Mouse (Mus musculus) layer of hippocampus, adult 11-12 months (tissue): Measurements from ENCODE around the gene Nploc4.
"Not testable (repeated sequence)": the region's sequence is repeated elsewhere in the genome, so short reads cannot be mapped to it uniquely, and the experiment has no call there.

Experiments
- DNase-seq: peaks from one replicate; pipeline ENCODE4 v3.0.0; 2022; ENCODE audit warnings: low spot score

Gene Nploc4

DNA sequence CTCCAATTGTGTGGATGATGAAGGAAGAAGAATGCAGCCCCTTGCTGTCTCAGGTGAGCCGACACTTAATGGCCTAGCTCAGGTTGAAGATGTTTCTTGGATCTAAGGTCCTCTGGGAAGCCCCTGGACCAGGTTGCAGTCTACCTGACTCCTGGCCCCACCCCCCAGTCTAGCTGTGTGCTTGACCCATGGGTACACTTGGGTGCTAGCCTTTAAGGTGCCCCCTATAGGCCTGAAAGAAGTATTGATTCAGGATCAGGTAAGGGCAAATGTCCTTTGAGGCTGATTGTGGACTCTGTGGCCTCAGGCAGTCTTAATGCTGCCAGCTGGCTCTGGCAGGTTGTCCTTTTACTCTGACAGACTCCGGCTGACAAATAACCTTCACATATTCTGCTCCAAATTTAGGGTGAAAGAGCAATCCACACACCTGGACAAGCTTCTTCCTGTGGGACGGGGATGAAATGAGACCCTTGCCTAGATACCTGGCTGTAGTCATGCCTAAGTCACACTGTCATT, 5.3 kb upstream of the Nploc4 start:
- DNase-seq = no peak

DNA sequence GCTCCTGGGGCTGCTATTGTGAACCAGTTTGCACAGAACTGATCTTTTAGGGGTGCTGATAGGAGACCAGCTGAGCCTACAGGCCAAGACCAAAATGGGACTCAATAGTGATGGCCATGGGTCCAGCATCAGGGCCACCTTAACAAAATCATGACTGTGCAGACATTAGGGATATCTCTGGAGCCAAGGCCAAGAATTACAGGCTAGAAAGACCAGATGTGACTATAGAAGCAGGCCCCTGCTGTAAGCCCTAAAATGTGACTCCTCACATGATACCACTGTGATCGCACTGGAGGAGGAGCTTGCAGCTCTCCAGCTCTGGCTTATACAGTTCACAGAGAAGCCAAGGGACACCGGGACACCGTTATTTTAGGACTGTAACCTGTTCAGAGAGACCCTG, 4.8 kb upstream of the Nploc4 start, which contains the start of gene Tspan10:
Gene Tspan10, plus strand, starts transcription at position 301 of the 400 bp plus-strand sequence.
- DNase-seq = no peak

DNA sequence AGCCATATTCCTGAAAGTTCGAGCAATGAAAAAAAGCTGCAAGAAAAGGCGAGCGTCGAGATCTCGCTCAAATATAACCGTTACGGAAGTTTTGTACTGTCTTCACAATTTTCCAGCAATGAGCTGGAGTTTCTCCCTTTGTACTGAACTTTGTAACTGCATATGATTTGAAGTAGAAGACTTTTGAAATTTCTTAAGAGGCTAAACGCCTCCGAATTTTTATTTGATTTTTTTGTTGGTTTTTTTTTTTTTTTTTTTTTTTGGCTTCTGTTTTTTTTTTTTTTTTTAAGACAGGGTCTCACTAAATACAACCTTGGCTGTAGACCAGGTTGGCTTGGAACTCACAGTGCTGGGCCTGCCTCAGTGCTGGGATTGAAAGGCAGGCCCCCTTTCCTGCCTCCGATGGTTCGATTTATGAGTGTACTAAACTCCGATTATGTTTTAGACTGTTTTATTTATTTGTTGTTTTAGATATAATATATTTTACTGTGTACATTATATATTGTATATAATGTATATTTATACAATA, 413 bp upstream of the Nploc4 start:
- DNase-seq = no peak

DNA sequence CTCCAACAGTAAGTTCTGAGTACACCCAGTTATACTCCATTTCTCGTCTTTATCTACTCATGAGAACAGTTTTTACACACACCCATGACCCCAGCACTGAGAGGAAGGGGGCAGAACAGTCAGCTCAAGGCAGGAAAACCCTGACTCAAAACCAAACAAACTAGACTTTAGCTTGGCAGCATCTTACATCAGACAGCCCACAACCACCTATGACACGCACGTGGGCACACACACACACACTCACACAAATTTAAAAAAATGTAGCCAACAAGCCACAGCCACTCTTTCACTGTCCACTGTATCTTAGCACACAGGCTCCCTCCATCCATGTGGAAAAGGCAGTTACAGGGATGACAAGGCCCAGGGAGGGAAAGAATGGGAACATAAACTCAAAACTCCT, 10.8 kb downstream of the Nploc4 start:
- no peak for DNase-seq

DNA sequence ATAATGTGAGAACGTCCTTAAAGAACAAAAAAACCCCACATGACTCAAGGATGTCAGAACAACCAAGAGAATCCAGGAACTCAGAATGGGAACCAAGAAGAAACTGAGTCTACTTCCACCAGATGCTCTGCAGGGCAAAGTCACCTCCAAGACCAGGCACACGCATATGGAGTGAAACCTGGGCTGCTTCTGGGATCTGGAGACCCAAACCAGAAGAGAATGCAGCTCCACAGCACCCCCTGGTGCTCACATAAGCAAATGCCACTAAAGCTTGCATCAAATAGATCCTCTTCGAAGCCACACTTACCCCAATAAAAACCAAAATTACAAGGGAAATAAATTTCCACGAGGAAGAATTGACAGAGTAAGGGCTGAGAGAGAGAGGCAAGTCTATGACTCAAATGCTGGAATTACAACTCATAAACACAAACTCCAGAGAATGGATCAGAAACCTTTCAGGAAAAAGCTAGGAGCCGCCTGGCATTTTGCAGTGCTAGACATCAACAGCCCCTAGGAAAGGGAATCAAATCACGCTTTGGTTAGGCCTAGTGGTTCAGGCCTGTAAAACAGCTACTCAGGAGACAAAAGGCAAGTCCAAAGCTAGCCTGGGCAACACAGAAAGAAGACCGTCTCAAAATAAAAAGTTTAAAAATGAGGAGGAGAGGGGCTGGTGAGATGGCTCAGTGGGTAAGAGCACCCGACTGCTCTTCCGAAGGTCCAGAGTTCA, 13.8 kb downstream of the Nploc4 start:
- DNase-seq = peak; percentile 66

DNA sequence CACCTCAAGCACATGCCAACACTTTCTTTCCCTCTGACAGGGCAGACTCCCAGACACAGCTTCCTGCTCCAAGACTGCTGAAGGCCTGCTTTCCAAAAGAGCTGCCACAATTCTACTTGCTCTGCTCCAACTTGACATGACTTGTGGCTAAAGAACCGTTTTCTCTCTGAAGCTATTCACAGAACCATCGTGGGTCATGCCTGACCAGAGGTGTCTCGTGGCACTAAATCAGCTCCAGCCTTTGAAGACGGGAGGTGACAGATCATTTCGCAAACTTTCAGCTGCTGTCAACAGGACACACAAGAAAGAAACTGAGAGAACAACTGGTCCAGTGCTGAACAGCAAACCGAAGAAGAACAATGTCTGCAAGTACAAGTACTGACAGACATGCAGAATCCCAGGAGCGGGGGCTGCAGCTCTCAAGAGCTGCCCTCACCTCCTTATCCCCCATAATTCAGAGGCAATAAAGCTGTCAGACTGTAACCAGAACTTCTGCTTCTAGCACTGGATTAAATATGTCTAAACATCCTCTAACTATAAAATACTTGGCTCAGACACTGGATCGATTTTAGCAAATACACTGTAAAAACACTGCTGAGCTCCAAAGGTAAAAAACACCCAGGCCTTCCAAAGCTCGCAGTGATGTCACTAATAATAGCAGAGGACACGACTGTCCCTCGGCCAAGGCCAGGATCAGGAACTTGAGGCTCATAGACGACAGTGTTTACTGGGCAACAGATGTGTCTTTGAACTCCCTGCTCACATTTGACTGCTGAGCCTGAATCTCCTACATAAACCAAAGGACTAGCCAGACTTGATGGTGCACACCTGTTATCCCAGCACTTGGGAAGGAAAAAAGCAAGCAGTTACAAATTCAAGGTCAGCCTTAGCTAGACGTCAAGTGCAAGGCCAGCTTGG, 14.6 kb downstream of the Nploc4 start:
- DNase-seq = no peak

DNA sequence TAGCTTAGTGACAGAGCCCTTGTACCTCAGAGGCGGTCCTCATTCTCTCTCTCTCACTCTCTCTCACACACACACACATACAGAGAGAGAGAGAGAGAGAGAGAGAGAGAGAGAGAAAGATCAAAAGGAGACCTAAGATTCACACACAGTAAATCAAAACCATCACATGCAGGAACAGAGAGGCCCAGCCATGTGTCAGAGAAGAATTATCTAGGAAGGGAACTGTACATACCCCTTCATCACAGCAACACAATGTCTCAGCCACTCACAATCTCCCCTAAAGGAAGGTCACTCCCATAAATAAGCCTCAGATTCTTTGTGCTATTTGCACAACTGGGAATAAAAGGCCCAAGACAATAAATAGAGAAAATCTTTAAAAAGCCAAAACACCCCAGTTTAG, 18.9 kb downstream of the Nploc4 start:
- no peak for DNase-seq

DNA sequence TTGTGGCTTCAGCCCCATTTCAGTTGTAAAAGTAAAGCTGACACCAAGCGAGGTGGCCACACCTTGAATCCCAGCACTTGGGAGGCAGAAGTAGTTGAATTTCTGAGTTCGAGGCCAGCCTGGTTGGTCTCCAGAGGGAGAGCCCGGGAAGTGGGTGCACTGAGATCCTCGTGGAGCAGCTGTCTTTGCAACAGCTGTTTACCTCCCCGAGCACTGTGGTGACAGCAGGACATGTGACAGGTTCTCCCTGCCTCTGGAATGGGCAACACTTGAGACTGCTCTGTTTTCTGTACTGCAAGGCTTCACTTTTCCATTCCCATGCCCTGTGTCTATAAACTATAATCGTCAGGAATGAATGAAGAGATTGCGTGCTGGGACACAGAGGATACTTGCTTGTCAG, 19.7 kb downstream of the Nploc4 start:
- DNase-seq = no peak

DNA sequence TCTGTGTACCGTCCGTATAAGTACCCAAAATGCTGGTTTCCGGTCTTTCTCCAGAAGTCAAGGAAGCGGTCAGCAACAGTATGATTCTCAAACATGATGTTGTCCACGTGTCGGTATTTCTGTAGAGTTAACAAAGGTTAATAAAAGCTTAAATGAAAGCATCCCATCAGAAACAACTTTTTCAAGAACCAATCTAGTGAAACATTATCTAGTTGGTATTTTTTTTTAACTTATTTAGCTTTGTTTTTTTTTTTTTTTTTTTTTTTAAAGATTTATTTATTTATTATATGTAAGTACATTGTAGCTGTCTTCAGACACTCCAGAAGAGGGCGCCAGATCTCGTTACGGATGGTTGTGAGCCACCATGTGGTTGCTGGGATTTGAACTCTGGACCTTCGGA, 23.9 kb downstream of the Nploc4 start:
- DNase-seq = not testable (repeated sequence)

DNA sequence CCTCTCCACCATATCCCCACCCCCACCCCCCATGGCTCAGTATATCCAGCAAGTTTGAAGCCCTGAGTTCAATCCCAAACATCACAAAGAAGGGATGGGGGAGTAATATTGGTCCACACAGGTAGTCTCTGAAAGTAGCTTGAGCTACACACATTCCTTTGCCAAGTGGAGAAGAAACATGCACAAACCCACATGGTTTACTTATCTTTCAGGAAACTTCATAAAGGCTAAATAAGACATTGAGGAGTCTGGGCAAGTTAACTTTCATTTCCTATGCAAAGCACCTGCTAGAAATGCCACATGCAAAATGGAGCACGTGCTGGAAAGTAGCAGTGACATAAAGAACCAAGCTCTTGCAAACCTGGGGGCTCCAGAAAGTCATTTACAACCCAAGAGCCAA, 31.1 kb downstream of the Nploc4 start:
- DNase-seq = no peak

DNA sequence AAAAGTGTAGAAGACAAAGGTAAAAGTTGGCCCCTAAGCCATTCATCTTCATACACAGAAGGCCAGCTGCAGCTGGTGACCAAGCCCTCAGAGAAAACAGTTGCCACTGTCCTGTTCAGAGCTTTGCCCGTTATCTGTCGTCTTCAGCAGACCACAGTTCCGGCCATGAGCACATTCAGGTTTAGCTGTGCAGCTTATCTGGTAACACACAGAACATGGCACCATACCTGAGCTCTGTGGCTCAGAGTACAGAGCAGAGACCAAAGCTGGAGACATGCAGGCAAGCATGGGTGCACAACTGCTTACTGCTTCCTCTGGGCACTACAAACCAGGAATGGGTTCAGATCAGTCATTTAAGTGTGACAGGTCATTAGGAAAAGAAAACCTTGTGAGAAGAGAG, 31.6 kb downstream of the Nploc4 start:
- DNase-seq = no peak

DNA sequence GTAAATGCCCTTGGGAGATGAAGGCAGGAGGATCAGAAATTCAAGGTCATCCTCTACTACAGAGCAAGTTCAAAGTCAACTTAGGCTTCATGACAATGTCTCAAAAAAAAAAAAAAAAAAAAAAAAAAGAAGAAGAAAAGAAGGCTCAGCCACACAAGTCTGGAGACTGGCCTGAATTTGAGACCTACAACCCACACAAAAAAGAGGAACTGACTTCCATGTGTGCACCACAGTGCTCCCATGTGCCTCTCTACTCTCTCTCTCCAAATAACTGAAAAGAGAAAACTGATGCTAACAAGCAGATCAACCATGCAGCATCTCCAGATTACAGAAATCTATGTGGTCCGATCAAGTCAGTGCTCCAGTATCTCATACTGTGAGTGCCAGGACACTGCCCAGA, 32.7 kb downstream of the Nploc4 start:
- no peak for DNase-seq

DNA sequence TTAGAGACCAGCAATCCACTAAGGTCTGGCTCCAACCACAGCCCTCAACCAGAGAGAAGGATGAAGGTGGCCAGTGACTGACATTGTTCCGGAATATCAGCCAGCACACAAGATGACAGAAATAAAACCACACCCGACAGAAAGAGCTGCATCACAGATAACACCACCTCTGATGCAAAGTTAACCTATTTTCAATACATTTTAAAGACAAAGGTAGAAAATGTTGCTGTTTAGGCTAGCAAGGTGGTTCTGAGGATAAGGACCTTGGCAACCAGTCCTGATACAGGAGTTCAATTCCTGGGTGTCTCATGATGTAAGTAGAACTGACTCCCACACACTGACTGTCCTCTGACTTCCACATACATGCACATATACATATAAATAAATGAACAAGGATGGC, 38.2 kb downstream of the Nploc4 start:
- DNase-seq = no peak

DNA sequence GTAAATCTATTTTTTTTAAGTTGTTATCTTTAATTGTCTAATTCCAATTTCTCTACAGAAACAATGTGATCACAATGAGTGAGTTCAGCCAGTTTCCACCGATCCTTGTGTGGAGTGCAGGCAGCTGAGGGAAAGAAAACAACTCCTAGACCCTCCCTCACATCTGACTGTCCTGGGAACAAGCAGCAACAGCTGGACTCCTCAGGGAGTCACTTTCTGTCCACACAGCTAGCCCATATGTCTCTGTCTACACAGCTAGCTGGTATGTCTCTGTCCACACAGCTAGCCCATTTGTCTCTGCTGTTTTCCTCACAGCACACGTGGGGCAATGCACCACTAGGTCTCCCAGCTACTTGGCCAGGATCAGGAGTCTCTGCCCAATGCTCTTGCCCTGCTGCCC, 39.9 kb downstream of the Nploc4 start:
- DNase-seq = no peak

DNA sequence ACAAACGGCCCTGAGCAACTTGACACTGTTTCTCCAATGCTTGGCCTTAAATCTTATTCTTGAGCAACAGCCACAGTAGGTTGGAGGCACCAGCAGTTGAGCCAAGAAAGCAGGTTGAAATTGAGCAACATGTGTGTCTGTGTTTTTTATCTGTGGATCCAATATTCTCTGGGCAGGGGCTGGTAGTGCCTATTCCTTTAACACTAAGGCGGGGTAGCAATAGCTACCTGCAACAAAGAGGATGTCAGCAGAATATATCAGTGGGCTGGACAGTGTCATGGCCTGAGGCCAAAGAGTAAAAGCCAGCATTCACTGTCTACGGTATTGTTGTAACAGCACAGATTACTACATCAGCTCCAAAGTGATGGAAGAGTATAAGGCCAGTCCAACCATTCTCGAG, 41.8 kb downstream of the Nploc4 start:
- no peak for DNase-seq

DNA sequence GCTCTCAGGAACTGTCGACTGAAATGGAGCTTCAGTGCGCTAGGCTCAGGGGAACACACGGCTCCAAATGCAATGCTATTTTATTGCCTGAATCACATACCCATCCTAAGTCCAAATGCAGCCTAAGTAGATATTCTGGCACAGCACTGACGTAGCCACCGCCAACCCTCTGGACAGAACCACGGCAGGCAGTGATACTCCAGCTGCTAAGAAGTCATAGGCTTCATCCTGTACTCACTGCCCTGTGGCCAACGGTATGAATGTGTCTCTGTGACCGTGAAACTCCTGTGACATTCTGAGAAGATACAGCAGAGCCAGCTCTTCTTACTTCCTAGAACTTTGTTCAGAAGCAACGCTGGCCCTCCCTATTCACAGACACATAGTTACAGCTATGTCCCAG, 48.9 kb downstream of the Nploc4 start:
- DNase-seq = no peak

DNA sequence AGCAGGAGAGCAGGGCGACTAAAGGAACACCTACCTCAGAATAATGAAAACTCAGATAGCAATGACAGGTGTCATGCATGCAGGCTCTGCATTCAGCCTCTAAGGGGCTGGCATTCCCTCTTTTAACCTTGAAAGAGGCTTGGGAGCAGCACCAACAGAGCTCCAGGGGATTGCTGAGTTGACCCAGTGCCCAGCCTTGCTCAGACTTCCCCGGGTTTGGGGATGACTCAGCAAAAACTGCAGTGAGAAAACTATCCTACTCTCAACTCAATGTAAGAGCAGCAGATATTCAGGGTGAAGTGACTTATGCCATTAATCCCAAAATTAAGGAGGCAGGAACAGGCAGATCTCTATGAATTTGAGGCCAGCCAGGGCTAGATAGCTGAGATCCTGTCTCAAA, 50.4 kb downstream of the Nploc4 start:
- DNase-seq = no peak

DNA sequence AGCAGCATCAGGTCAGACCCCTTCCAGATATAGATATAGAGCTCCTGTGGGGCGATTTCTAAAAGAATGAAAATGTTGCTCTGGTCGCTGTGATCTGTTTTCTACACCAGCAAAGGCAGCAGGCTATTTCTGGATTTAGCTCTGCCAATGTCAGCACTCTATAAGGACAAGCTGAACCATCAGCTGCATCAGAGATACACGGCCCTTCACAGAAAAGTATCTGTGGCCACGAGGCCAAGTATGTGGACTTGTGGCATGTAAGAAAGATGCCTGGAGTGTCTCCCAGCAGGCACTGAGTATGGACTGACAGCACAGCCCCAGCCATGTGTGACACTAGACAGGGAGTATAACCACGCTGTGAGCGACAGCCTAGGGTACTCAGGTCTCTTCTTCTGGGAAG, 50.9 kb downstream of the Nploc4 start:
- DNase-seq = no peak

DNA sequence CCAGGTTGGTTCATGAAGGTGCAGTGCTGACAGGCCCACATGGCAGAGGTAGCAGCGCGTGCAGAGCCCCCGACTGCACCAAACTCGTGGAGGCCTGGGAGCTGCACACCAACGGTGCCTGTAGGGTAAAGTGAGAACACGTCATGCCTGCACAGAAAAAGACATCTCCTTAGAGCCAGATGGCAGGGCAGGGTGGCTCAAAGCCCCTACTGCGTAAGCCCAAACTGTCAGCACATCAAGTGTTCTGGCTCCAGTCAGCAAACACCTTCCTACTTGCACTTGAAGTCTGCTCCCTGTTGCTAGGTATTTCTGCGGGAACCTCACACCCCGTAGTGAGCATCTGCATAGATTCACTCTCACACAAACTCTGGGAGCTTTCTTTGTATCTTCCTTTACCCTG, 55.0 kb downstream of the Nploc4 start:
- no peak for DNase-seq

DNA sequence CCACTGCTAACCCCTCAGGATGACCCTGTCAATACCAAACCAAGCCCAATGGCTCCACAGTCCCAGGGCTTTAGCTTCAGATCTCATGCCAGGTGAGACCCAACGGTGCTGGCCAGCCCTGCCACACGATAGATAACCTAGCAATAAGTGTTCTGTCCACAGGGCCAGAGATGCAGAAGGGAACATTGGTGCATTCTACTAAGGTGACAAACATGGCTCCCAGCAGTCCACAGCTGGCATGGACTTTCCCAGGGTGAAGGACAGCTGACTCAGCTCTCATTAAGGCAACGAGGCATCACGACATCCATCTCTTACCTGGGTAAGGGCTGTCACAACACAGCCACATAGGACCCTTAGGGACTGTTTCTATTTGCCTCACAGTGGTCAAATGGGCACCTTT, 56.4 kb downstream of the Nploc4 start:
- no peak for DNase-seq

DNA sequence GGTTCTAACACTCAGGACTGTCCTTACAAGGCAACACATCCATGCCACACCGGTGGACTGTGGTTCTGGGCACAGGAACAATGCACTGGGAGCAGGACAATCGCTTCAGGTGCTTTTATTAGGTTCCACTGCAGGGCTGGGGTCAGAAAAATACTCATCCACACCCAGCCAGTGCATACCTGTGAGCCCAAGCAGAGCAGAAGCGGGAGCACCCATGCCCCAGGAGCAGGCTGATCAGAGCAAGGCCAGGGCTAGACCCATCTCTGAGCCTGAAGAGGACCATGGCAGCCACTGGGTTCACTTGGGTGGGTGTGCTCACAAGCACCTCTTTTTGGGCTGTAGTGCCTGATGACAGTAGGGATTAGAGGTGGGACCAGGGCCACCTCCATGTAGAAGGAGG, 57.2 kb downstream of the Nploc4 start:
- DNase-seq = no peak

DNA sequence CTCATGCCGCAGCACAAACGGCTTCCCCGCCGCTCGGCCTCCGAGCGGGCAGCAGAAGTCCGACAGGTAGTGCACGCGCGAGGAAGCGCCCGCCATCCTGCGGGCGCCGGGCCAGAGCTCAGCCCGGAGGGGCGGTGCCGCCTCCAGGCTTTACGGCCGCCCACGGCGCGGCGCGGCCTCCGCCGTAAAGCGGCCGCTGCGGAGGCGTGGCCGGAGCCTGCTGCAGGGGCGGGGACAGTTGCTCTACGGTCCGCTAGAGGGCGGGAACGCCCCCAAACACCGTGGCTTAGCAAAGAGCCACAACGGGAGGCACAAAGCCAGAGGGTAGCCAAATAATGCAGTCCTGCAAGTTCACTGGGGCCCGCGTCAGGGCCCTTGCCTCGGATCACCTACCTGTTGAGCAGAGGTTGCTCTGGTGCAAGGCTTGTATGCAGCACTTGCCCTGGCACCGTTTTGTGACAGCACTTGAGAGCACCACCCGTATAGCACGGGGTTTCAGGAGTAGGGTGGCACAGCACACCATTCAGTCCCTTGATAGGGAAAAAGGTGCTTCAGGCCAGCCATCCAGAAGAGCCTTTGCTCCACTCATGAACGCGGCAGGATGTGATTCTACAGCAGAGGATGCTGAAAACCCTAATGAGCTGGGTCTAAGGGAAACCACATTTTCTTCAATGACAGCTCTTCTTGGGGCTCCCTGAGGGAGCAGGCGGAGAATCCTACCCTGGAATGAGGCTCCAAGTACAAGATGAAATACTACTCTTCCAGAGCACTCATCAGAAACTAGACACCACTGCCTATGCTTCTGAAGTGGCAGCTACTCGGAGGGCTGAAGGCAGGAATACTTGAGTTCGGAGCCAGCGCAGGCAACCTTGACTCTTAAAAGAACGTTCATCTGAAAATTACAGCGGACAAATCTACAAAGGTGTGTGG, 58.6 kb downstream of the Nploc4 start, which contains the start of gene Faap100:
Gene Faap100, minus strand, starts transcription at position 154 of the 930 bp plus-strand sequence.
- peak; percentile 88 for DNase-seq
